Mouse (Mus musculus) stomach, embryonic 14.5 days (tissue): ENCODE measurements around the gene Coro2b. TPM values are rescaled to one million over a fixed set of nuclear protein-coding genes. Genes with fewer than 3 reads are reported as not detected.

ENCODE experiments used
- ATAC-seq: fragments of 200-750 bp; cut with Nextera tagmentation; 2 replicates; pipeline ENCODE4 v1.8.0; 2017; ENCODE audit warnings: low read depth, moderate TSS enrichment; ENCODE audit not compliant: insufficient number of reproducible peaks, insufficient read depth, low FRiP score
- H3K27ac ChIP-seq: fragments of 300-500 bp; sonication (generic); 2 replicates; pipeline ENCODE4 v1.5.1; 2014; ENCODE audit warnings: mild to moderate bottlenecking, low read length, moderate library complexity, mixed read lengths
- H3K27me3 ChIP-seq: fragments of 300-500 bp; sonication (generic); 2 replicates; pipeline ENCODE4 v1.6.1; 2014; ENCODE audit warnings: low read length, control low read depth, mixed read lengths; ENCODE audit not compliant: control insufficient read depth, insufficient read depth
- H3K36me3 ChIP-seq: fragments of 300-500 bp; sonication (generic); 2 replicates; pipeline ENCODE4 v1.6.1; 2014; ENCODE audit warnings: mild to moderate bottlenecking, control low read depth, low read length, moderate library complexity, mixed read lengths; ENCODE audit not compliant: control insufficient read depth, insufficient read depth
- H3K4me1 ChIP-seq: fragments of 300-500 bp; sonication (generic); 2 replicates; pipeline ENCODE4 v1.6.1; 2014; ENCODE audit warnings: low read length, control low read depth, mixed read lengths; ENCODE audit not compliant: control insufficient read depth, insufficient read depth
- H3K4me2 ChIP-seq: fragments of 300-500 bp; sonication (generic); replicated peaks from 2 replicates; pipeline ENCODE4 v1.6.1; 2014; ENCODE audit warnings: low read depth, low read length, control low read depth
- H3K4me3 ChIP-seq: fragments of 300-500 bp; sonication (generic); 2 replicates; pipeline ENCODE4 v1.5.1; 2014; ENCODE audit warnings: low read depth, low read length, control low read depth
- H3K9ac ChIP-seq: fragments of 300-500 bp; sonication (generic); replicated peaks from 2 replicates; pipeline ENCODE4 v1.6.1; 2014; ENCODE audit warnings: low read depth, mild to moderate bottlenecking, control low read depth, low read length, moderate library complexity, mixed read lengths
- H3K9me3 ChIP-seq: fragments of 300-500 bp; sonication (generic); 2 replicates; pipeline ENCODE4 v1.6.1; 2016; ENCODE audit warnings: low read depth, low read length, control low read depth; ENCODE audit not compliant: control insufficient read depth
- WGBS: fragments of 180-500 bp; shearing (Covaris S2); extraction: QIAGEN DNeasy Blood & Tissue Kit; methylation state at CpG from one replicate; pipeline ENCODE4 v1.1.7; 2014; 5-methylcytosine and 5-hydroxymethylcytosine counted together
- polyA plus RNA-seq: library from polyadenylated mRNA; unstranded; fragments of >200 nt; fragmentation: Nextera tagmentation; extraction: Ambion mirVana; gene quantifications from 2 replicates; pipeline ENCODE4 v1.2.1, GENCODE M21; 2014

Coro2b gene
- polyA plus RNA-seq, 1 experiment from 2014 or later, result 13.0 TPM

DNA sequence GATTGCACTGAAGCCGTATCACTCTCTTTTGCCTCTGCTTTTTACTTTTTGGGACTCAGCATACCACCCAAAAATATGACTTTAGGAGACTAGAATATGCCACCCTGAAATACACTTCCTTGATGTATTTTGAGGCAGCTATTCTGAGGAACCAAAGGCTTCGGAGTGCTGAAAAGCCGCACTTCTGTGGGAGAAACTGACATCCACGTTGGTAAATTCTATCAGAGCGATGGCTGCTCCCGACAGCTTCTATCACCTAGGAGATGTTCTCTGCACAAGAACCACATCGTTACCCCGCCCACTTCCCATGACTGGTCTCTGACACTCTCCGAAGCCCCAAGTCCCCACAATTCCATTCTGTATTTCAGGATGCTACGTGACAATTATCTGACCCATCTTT lies 8.0 kb upstream of the Coro2b start:
- Histone ChIP-seq H3K27me3 (no peaks in the 10 kb centered on the region), H3K9me3 (no peaks in the 10 kb centered on the region), H3K27ac (no peak overlapping the region), H3K4me3 (no peak overlapping the region), H3K36me3 (no peaks in the 10 kb centered on the region), H3K9ac (no peak overlapping the region), H3K4me2 (no peak overlapping the region), H3K4me1 (peaks cover 8% of the 10 kb centered on the region; the same call in 1 of the 2 replicates)
- no peak for ATAC-seq
- 74% methylated on average over 10 of the region's 10 CpGs for WGBS

DNA sequence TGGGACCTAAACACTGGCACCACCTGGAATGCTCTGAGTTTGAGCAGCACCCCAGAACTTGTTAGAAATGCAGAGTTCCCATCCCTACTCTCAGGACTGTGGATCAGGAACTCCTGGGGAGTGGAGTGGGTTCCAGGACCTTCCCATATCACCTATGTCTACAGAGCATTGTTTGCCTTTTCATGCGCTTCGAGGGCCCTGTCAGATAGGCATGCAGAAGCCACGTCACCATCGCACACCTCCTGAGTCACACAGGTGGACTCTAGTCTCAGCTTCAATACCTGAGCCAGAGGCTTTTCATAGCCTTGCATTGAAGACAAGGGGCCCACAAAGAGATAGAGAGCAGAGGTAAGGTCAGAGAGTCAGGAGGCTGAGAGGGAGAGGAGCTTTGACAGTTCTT lies 7.0 kb upstream of the Coro2b start:
- Histone ChIP-seq H3K36me3 (no peaks in the 10 kb centered on the region), H3K4me3 (no peak overlapping the region), H3K9ac (no peak overlapping the region), H3K27ac (no peak overlapping the region), H3K4me1 (peaks cover 8% of the 10 kb centered on the region; the same call in 1 of the 2 replicates), H3K9me3 (no peaks in the 10 kb centered on the region), H3K27me3 (no peaks in the 10 kb centered on the region), H3K4me2 (no peak overlapping the region)
- WGBS, result 73% methylated on average over 4 of the region's 4 CpGs
- no peak for ATAC-seq

DNA sequence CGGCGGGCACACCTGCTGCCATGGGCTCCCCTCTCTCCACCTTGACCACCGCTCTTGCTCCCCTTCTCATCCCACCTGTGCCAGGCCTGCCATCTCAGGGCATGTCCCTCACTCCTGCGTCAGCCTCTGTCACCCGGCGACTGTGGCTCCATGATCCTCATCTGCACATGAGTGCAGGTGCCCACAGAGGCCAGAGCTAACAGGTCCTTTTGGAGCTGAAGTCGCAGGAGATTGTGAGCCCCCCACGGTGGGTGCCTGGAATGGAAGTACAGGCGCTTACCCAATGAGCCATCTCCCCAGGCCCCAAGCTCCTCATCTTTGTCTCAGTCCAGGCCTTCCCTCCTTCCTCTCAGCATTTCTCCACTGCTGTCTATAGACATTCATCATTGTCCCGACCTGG lies 4.8 kb upstream of the Coro2b start:
- no peak for ATAC-seq
- WGBS, result 71% methylated on average over 10 of the region's 10 CpGs
- H3K4me1 ChIP-seq, result peaks cover 13% of the 10 kb centered on the region; the same call in 1 of the 2 replicates

DNA sequence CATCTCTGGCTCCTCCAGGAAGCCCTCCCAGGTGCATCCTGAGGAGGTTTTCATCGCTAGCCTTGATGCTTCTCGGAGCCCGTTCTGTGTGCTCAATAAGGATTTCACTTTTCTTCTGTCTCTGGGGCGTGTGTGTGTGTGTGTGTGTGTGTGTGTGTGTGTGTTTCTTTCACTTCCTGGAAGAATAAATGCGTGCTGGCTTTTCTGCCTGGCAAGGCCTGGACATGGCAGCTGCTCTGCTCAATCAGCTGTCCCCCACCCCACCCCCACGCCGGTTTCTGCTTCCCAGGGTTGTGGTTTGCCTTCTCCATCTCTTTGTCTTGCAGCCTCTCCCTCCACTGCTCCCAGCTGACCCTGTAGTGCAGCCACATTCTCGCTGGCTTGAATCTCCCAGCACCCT lies 4.3 kb upstream of the Coro2b start:
- no peaks in the 10 kb centered on the region for H3K9me3 ChIP-seq
- H3K4me1 ChIP-seq, result peaks cover 13% of the 10 kb centered on the region; the same call in 1 of the 2 replicates
- H3K27ac ChIP-seq, result 0 out of 2 replicates have a peak overlapping the region, but pooled peaks have one; percentile 27
- 49% methylated on average over 8 of the region's 8 CpGs for WGBS
- ATAC-seq, result no peak
- H3K4me3 ChIP-seq, result no peak overlapping the region
- no peaks in the 10 kb centered on the region for H3K27me3 ChIP-seq
- H3K9ac ChIP-seq, result no peak overlapping the region
- no peaks in the 10 kb centered on the region for H3K36me3 ChIP-seq
- no peak overlapping the region for H3K4me2 ChIP-seq

More for the DNA sequence above, 4.8 kb upstream of the Coro2b start:
- Histone ChIP-seq H3K36me3 (no peaks in the 10 kb centered on the region), H3K9ac (no peak overlapping the region), H3K9me3 (no peaks in the 10 kb centered on the region), H3K4me3 (no peak overlapping the region), H3K27ac (no peak overlapping the region), H3K4me2 (no peak overlapping the region), H3K27me3 (no peaks in the 10 kb centered on the region)

DNA sequence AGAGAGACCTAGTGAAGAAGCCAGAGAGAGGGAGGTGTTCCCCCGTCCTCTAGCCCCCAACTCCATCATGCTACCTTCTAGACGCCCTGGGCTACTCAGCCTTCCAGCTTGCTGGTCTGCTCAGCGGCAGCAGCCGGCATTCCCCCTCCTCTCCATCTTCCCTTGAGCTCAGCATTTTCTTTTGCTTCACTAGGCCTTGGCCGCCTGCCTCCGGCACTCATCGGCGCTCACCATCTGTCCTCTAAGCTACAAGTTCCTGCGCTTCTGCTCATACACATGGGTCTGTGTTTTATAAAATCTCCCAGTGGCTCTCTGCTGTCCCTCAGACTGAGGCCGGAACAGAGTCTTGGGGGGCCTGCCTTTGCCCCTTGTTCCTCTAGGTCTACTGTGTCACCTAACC lies 3.9 kb upstream of the Coro2b start:
- WGBS, result 49% methylated on average over 10 of the region's 10 CpGs
- H3K9ac ChIP-seq, result no peak overlapping the region
- peaks cover 15% of the 10 kb centered on the region for H3K4me1 ChIP-seq
- no peaks in the 10 kb centered on the region for H3K36me3 ChIP-seq
- no peaks in the 10 kb centered on the region for H3K27me3 ChIP-seq
- no peak overlapping the region for H3K4me2 ChIP-seq
- no peak for ATAC-seq
- H3K27ac ChIP-seq, result 0 out of 2 replicates have a peak overlapping the region, but pooled peaks have one; percentile 27
- H3K4me3 ChIP-seq, result no peak overlapping the region
- H3K9me3 ChIP-seq, result no peaks in the 10 kb centered on the region

DNA sequence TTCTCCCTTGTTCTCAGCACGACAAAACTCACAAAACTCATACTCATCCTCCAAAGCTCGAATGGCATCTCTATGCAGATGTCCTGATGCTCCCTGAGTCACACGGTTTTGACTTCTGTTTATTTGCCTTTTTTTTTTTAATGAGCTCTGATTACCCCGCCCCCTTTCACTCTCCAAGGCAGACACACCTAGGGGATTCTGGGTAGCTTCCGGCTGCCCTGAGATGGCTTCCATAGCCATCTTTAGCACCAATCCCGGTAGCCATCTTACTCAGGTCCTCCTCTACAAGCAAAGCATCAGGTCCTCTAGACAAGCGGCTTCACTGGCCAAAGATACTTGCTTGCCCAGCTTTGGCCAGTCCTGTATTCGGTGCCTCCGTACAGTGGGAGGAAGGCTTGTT lies 3.3 kb upstream of the Coro2b start:
- Histone ChIP-seq H3K27ac (no peak overlapping the region), H3K4me1 (peaks cover 18% of the 10 kb centered on the region), H3K9me3 (no peaks in the 10 kb centered on the region), H3K4me3 (no peak overlapping the region), H3K27me3 (no peaks in the 10 kb centered on the region), H3K36me3 (no peaks in the 10 kb centered on the region), H3K4me2 (no peak overlapping the region), H3K9ac (no peak overlapping the region)
- ATAC-seq, result no peak
- 80% methylated on average over 9 of the region's 9 CpGs for WGBS

DNA sequence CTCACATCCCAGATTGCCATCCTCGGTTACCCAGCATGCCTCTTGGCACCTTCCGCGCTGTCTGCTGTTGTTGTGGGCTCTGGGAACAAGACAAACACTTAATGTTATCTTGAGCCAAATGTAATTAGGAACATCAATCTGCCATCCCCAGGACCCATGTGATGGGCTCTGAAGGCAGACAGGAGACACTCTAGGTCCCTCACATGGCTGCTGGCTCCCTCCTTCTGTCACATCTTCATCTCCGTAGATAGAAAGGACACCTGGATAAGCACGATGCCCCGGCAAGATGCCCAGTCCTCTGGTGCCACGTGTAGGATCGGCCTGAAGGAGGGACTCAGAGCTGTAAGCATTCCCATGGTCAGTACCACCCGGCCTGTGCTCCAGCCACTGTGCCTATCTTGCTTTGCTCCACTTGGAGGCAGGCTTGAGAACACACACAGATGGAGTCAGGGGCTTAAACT lies 2.4 kb upstream of the Coro2b start:
- Histone ChIP-seq H3K9me3 (no peaks in the 10 kb centered on the region), H3K27ac (no peak overlapping the region), H3K4me1 (peaks cover 18% of the 10 kb centered on the region), H3K4me3 (no peak overlapping the region), H3K36me3 (no peaks in the 10 kb centered on the region), H3K4me2 (no peak overlapping the region), H3K27me3 (no peaks in the 10 kb centered on the region), H3K9ac (no peak overlapping the region)
- ATAC-seq, result no peak
- WGBS, result 86% methylated on average over 9 of the region's 9 CpGs

DNA sequence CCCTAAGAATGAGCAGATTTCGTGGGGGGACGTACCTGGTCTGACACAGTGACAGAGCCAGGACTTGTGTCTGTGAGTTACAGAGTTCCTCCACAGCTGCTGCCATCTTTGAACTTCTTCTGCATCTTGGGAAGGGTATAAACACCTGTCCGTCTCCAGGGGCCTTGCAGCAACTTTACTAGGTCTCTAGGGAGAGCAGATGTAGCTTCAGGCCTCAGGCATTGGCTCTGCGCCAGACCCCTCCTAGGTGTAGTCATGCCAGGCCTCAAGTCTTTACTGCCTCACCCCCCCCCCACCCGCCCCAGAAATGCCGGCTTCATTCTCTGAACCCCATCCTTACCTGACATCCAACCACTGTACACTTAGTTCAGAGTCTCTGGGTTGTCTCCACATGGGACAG lies 1.1 kb upstream of the Coro2b start:
- H3K9me3 ChIP-seq, result no peaks in the 10 kb centered on the region
- no peak overlapping the region for H3K27ac ChIP-seq
- 74% methylated on average over 6 of the region's 6 CpGs for WGBS

DNA sequence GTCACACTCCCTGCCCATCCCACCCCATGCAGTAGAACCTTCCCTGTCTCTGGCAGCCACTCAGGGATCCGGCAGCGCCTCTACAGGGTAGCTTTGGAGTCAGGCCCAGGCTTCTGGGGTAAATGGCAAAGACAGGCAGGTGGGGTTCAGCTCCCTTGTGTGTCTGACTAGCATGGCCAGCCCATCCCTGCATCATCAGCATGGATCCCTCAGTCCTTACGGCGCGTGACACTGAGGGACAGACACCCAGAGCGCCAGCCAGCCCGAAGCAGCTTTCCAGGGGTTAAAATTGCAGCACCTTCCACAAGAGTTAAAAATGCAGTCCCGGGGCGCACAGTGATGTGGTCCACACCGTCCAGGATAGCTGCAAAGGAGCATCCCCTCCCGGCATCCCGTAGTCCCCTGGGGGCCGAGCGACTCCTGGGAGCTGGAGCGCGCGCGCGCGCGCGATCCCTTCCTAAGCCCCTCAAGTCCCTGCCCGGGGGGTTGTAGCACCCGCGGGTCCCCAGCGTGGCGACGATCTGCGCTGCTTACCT lies 657 bp downstream of the Coro2b start:
- 0 out of 2 replicates have a peak, but pooled peaks have one; percentile 8 for ATAC-seq
- no peaks in the 10 kb centered on the region for H3K36me3 ChIP-seq
- peaks cover 29% of the 10 kb centered on the region for H3K4me1 ChIP-seq
- WGBS, result 3% methylated on average over 29 of the region's 29 CpGs
- no peaks in the 10 kb centered on the region for H3K27me3 ChIP-seq
- H3K9me3 ChIP-seq, result no peaks in the 10 kb centered on the region
- H3K9ac ChIP-seq, result peak overlapping the region; percentile 61
- peak overlapping the region; percentile 70 for H3K4me3 ChIP-seq
- H3K4me2 ChIP-seq, result peak overlapping the region; percentile 94
- peak overlapping the region; percentile 61; the same call in 1 of the 2 replicates for H3K27ac ChIP-seq

More for the DNA sequence above, 1.1 kb upstream of the Coro2b start:
- Histone ChIP-seq H3K36me3 (no peaks in the 10 kb centered on the region), H3K27me3 (no peaks in the 10 kb centered on the region), H3K9ac (no peak overlapping the region), H3K4me3 (no peak overlapping the region), H3K4me1 (peaks cover 18% of the 10 kb centered on the region), H3K4me2 (no peak overlapping the region)
- ATAC-seq, result no peak
